Mouse (Mus musculus): ENCODE measurements at regions not wholly inside any gene's neighbourhood (a gene's known extent, or its start where the extent isn't known, plus 50 kb on each side); places are given as distances from the start of the nearest gene placed in this dataset.

GRCm38 (mm10) chr2:46371755-46372154 lies 1254.6 kb upstream of the Zeb2 start:
- TF ChIP-seq MXI1 (IDR thresholded peaks at IDR 0.05; ENCODE audit: low read depth, low read length), result no peak
- peak; percentile 22; the same call in 1 of the 2 replicates for TF ChIP-seq SIN3A (IDR thresholded peaks at IDR 0.05; ENCODE audit: low read length)
- no peak for TF ChIP-seq TBP (IDR thresholded peaks at IDR 0.05; ENCODE audit: low read depth, low read length)
- TF ChIP-seq MYC (IDR thresholded peaks at IDR 0.05; ENCODE audit: low read depth, low read length), result no peak
- TF ChIP-seq ELF1 (IDR thresholded peaks at IDR 0.05; ENCODE audit: low read depth, low read length), result no peak
- TF ChIP-seq GATA1 (IDR thresholded peaks at IDR 0.05; ENCODE audit: low read depth, low read length), result peak; percentile 62; the same call in 1 of the 2 replicates
- 0 out of 2 replicates have a peak, but pooled peaks have one; percentile 16 for TF ChIP-seq MAX (IDR thresholded peaks at IDR 0.05; ENCODE audit: low read length)
- no peak for TF ChIP-seq MAZ (IDR thresholded peaks at IDR 0.05; ENCODE audit: low read depth, low read length)
- TF ChIP-seq RAD21 (IDR thresholded peaks at IDR 0.05; ENCODE audit: low read depth, low read length), result no peak
- TF ChIP-seq SMC3 (IDR thresholded peaks at IDR 0.05; ENCODE audit: low read depth, low read length), result no peak
- TF ChIP-seq KAT2A (conservative IDR thresholded peaks at IDR 0.05; ENCODE audit: low read depth, low read length), result no peak
- TF ChIP-seq TCF12 (IDR thresholded peaks at IDR 0.05; ENCODE audit: low read depth, low read length), result 0 out of 2 replicates have a peak, but pooled peaks have one; percentile 32
- no peak for TF ChIP-seq POLR2AphosphoS5 (IDR thresholded peaks at IDR 0.05; ENCODE audit: borderline replicate concordance, low read depth, low read length)
- no peak for TF ChIP-seq CHD2 (IDR thresholded peaks at IDR 0.05; ENCODE audit: low read length)
- TF ChIP-seq RCOR1 (IDR thresholded peaks at IDR 0.05; ENCODE audit: low read depth, low read length), result peak; percentile 71; the same call in 1 of the 2 replicates
- no peak for TF ChIP-seq CTCF (IDR thresholded peaks at IDR 0.05 in 2 of 3, conservative IDR thresholded peaks at IDR 0.05 in 1 of 3; ENCODE audit: control insufficient read depth in 1 of 3, insufficient read depth in 1 of 3, low read depth in 2 of 3, low read length in 3 of 3, poor library complexity in 1 of 3, severe bottlenecking in 1 of 3)
- TF ChIP-seq ETS1 (IDR thresholded peaks at IDR 0.05; ENCODE audit: low read depth, low read length), result peak; percentile 62
- TF ChIP-seq MEF2A (IDR thresholded peaks at IDR 0.05; ENCODE audit: extremely low read depth, insufficient replicate concordance, low read depth, low read length, poor library complexity, severe bottlenecking), result peak; percentile 64; the same call in 1 of the 2 replicates
- no peak for TF ChIP-seq GABPA (IDR thresholded peaks at IDR 0.05; ENCODE audit: low read depth, low read length)
- no peak for TF ChIP-seq NELFE (IDR thresholded peaks at IDR 0.05; ENCODE audit: low read depth, low read length)
- TF ChIP-seq EP300 (IDR thresholded peaks at IDR 0.05; ENCODE audit: low read depth in 1 of 2, low read length in 2 of 2), result peak; percentile 36 to 69; a peak in 3 of 4 replicates
- H3K27ac ChIP-seq (ENCODE audit: control insufficient read depth, low read depth, low read length), result no peak overlapping the region
- peaks cover 0 to 24% of the 10 kb centered on the region in 2 experiments; a peak in 2 of 4 replicates for H3K36me3 ChIP-seq (ENCODE audit: control insufficient read depth in 1 of 2, insufficient read depth in 2 of 2, low read length in 2 of 2)
- peak; percentile 34 for DNase-seq (ENCODE audit: low read depth, low spot score)
- H3K9me3 ChIP-seq (replicated peaks; ENCODE audit: insufficient read depth, low read length), result no peaks in the 10 kb centered on the region
- peaks cover 0 to 18% of the 10 kb centered on the region in 2 experiments; a peak in 2 of 4 replicates for H3K4me1 ChIP-seq (ENCODE audit: control insufficient read depth in 1 of 2, insufficient read depth in 2 of 2, low read length in 2 of 2)
- no peak overlapping the region for H3K4me3 ChIP-seq (ENCODE audit: control insufficient read depth in 1 of 2, insufficient read depth in 1 of 2, low read depth in 2 of 2, low read length in 2 of 2)
- H3K27me3 ChIP-seq (ENCODE audit: control insufficient read depth in 1 of 2, insufficient read depth in 2 of 2, low read length in 2 of 2), result no peaks in the 10 kb centered on the region
- H3K9ac ChIP-seq (ENCODE audit: control insufficient read depth, low read depth, low read length, poor library complexity, severe bottlenecking), result no peak overlapping the region
- no peaks in the 10 kb centered on the region for H3K79me2 ChIP-seq (ENCODE audit: control insufficient read depth, insufficient read depth, low read length, poor library complexity)

- no peaks in the 10 kb centered on the region for H3K79me2 ChIP-seq (ENCODE audit: control insufficient read depth, insufficient read depth, low read length, poor library complexity)
- peak overlapping the region; percentile 5 to 6; a peak in 1 of 4 replicates for H3K4me3 ChIP-seq (ENCODE audit: control insufficient read depth in 1 of 2, insufficient read depth in 1 of 2, low read depth in 2 of 2, low read length in 2 of 2)
- peak overlapping the region; percentile 76 for H3K27ac ChIP-seq (ENCODE audit: control insufficient read depth, low read depth, low read length)
- 0 out of 2 replicates have a peak overlapping the region, but pooled peaks have one; percentile 19 for H3K9ac ChIP-seq (ENCODE audit: control insufficient read depth, low read depth, low read length, poor library complexity, severe bottlenecking)
- H3K4me1 ChIP-seq (ENCODE audit: control insufficient read depth in 1 of 2, insufficient read depth in 2 of 2, low read length in 2 of 2), result peaks cover 0 to 18% of the 10 kb centered on the region in 2 experiments; a peak in 2 of 4 replicates
- no peaks in the 10 kb centered on the region for H3K27me3 ChIP-seq (ENCODE audit: control insufficient read depth in 1 of 2, insufficient read depth in 2 of 2, low read length in 2 of 2)
- H3K36me3 ChIP-seq (ENCODE audit: control insufficient read depth in 1 of 2, insufficient read depth in 2 of 2, low read length in 2 of 2), result peaks cover 0 to 24% of the 10 kb centered on the region in 2 experiments; a peak in 2 of 4 replicates
- no peaks in the 10 kb centered on the region for H3K9me3 ChIP-seq (replicated peaks; ENCODE audit: insufficient read depth, low read length)
- peak; percentile 93 for DNase-seq (ENCODE audit: low read depth, low spot score)
- TF ChIP-seq GABPA (IDR thresholded peaks at IDR 0.05; ENCODE audit: low read depth, low read length) (no peak), POLR2A (IDR thresholded peaks at IDR 0.05; ENCODE audit: control insufficient read depth in 1 of 2, insufficient read depth in 1 of 2, low read depth in 1 of 2, low read length in 2 of 2, poor library complexity in 1 of 2) (no peak), MEF2A (IDR thresholded peaks at IDR 0.05; ENCODE audit: extremely low read depth, insufficient replicate concordance, low read depth, low read length, poor library complexity, severe bottlenecking) (no peak), BHLHE40 (IDR thresholded peaks at IDR 0.05; ENCODE audit: borderline replicate concordance, low read depth, low read length) (peak; percentile 42; the same call in 1 of the 2 replicates), ZKSCAN1 (IDR thresholded peaks at IDR 0.05; ENCODE audit: low read depth, low read length) (no peak), CHD2 (IDR thresholded peaks at IDR 0.05; ENCODE audit: low read length) (no peak; the same call in 1 of the 2 replicates), EP300 (IDR thresholded peaks at IDR 0.05; ENCODE audit: low read depth in 1 of 2, low read length in 2 of 2) (peak; percentile 99), MAZ (IDR thresholded peaks at IDR 0.05; ENCODE audit: low read depth, low read length) (no peak), TCF12 (IDR thresholded peaks at IDR 0.05; ENCODE audit: low read depth, low read length) (peak; percentile 98), UBTF (IDR thresholded peaks at IDR 0.05; ENCODE audit: borderline replicate concordance, insufficient read depth, low read depth, low read length) (no peak), ZC3H11A (IDR thresholded peaks at IDR 0.05; ENCODE audit: low read depth, low read length) (no peak), USF2 (IDR thresholded peaks at IDR 0.05; ENCODE audit: borderline replicate concordance in 1 of 2, insufficient read depth in 1 of 2, low read depth in 1 of 2, low read length in 2 of 2) (no peak), KAT2A (conservative IDR thresholded peaks at IDR 0.05; ENCODE audit: low read depth, low read length) (no peak), MAFK (IDR thresholded peaks at IDR 0.05; ENCODE audit: borderline replicate concordance, low read depth, low read length) (0 out of 2 replicates have a peak, but pooled peaks have one; percentile 54), ZMIZ1 (IDR thresholded peaks at IDR 0.05; ENCODE audit: low read depth, low read length) (no peak), ZNF384 (IDR thresholded peaks at IDR 0.05; ENCODE audit: low read depth, low read length) (no peak)
Observed at GRCm38 (mm10) chr2:46370949-46371348, 1253.8 kb upstream of the Zeb2 start.
